Mouse (Mus musculus) hindbrain, embryonic 11.5 days (tissue): ENCODE measurements around the gene Synj1. TPM values are rescaled to one million over a fixed set of nuclear protein-coding genes. Genes with fewer than 3 reads are reported as not detected.
A peak's percentile ranks its signal among the peaks of the same experiment; 100 is the strongest.

Experiments
- ATAC-seq: fragments of 200-750 bp; cut with Nextera tagmentation; 2 replicates; pipeline ENCODE4 v1.8.0; 2017; ENCODE audit warnings: mild to moderate bottlenecking, moderate TSS enrichment, moderate library complexity; ENCODE audit not compliant: low FRiP score
- DNase-seq: peaks from one replicate; pipeline ENCODE4 v3.0.0-alpha.2; 2015; ENCODE audit warnings: low spot score
- H3K27ac ChIP-seq: fragments of 300-500 bp; sonication (generic); 2 replicates; pipeline ENCODE4 v1.5.1; 2014; ENCODE audit warnings: mild to moderate bottlenecking, low read depth, low read length
- H3K27me3 ChIP-seq: fragments of 300-500 bp; sonication (generic); 2 replicates; pipeline ENCODE4 v1.6.1; 2014; ENCODE audit warnings: mild to moderate bottlenecking, low read length, moderate library complexity, mixed read lengths; ENCODE audit not compliant: control insufficient read depth, insufficient read depth
- H3K36me3 ChIP-seq: fragments of 300-500 bp; sonication (generic); 2 replicates; pipeline ENCODE4 v1.6.1; 2014; ENCODE audit warnings: mild to moderate bottlenecking, low read length, moderate library complexity, mixed read lengths; ENCODE audit not compliant: control insufficient read depth, insufficient read depth
- H3K4me1 ChIP-seq: fragments of 300-500 bp; sonication (generic); replicated peaks from 2 replicates; pipeline ENCODE4 v1.6.1; 2014; ENCODE audit warnings: low read length, mixed read lengths; ENCODE audit not compliant: control insufficient read depth, insufficient read depth
- H3K4me2 ChIP-seq: fragments of 300-500 bp; sonication (generic); replicated peaks from 2 replicates; pipeline ENCODE4 v1.6.1; 2014; ENCODE audit warnings: mild to moderate bottlenecking, low read depth, low read length
- H3K4me3 ChIP-seq: fragments of 300-500 bp; sonication (generic); 2 replicates; pipeline ENCODE4 v1.5.1; 2014; ENCODE audit warnings: low read depth, low read length
- H3K9ac ChIP-seq: fragments of 300-500 bp; sonication (generic); 2 replicates; pipeline ENCODE4 v1.6.1; 2014; ENCODE audit warnings: low read depth, low read length
- H3K9me3 ChIP-seq: fragments of 300-500 bp; sonication (generic); 2 replicates; pipeline ENCODE4 v1.6.1; 2016; ENCODE audit warnings: low read length; ENCODE audit not compliant: control insufficient read depth
- WGBS: fragments of 180-500 bp; shearing (Covaris S2); extraction: QIAGEN DNeasy Blood & Tissue Kit; methylation state at CpG from one replicate; pipeline ENCODE4 v1.1.7; 2014; 5-methylcytosine and 5-hydroxymethylcytosine counted together
- polyA plus RNA-seq: library from polyadenylated mRNA; unstranded; fragments of >200 nt; fragmentation: Nextera tagmentation; extraction: Ambion mirVana; gene quantifications from 2 replicates; pipeline ENCODE4 v1.2.1, GENCODE M21; 2014

Synj1 gene
- polyA plus RNA-seq, 1 experiment from 2014 or later, result 30.5 TPM

DNA sequence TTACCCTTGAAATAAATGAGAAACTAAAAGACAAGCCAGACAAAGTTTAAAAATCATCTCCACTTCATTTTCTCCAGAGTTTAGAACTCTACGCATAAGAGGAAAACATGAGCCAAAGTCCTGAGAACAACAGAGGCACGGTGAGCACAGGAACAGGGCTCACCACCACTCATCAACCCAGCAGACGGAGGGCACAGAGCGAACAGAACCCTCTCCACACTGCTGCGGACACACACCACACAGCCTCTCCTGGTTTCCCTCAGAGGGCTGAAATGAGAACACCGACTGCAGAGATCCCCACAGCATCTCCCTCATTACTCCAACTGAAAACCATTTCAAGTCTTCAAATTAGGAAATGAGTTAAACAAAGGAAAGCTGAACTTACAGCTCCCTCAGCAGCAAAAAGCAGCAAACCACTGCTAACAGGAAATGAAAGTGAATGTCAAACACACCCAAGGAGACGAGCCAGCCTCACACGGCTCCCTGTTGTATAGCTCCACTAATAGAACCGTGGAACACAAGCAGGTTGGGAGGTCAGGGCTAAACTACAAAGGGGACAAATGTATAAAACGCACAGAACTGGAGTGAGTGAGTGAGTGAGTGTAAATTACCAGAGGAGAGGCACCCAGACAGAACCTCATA is 9.9 kb upstream of the Synj1 start:
- H3K36me3 ChIP-seq, result peaks cover 30% of the 10 kb centered on the region
- H3K4me3 ChIP-seq, result no peak overlapping the region
- H3K27me3 ChIP-seq, result no peaks in the 10 kb centered on the region
- H3K4me1 ChIP-seq, result no peaks in the 10 kb centered on the region
- DNase-seq, result no peak
- H3K27ac ChIP-seq, result no peak overlapping the region
- no peak overlapping the region for H3K4me2 ChIP-seq
- H3K9me3 ChIP-seq, result no peaks in the 10 kb centered on the region
- no peak overlapping the region for H3K9ac ChIP-seq
- no peak for ATAC-seq
- 94% methylated on average over 10 of the region's 10 CpGs for WGBS

DNA sequence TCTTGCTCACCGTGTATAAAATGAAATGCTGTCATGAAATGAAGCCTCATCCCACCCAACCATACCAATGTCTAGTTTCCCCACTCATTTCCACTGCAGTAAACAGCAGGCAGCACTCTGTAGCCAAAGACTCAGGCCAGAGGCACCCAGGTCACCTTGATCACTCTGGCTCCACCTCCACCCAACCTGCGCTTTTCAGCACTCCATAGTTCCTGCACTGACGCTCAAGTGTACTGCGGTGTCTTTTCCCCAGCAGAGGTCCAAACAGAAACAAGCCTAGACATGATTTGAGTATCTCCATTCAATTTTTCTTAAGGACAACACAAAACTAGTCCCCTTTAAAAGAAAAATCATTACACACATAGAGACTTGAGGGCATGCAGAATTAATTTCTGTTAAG is 8.4 kb upstream of the Synj1 start:
- Histone ChIP-seq H3K4me3 (no peak overlapping the region), H3K4me2 (no peak overlapping the region), H3K9me3 (no peaks in the 10 kb centered on the region), H3K36me3 (peaks cover 21% of the 10 kb centered on the region), H3K27ac (no peak overlapping the region), H3K4me1 (no peaks in the 10 kb centered on the region), H3K27me3 (no peaks in the 10 kb centered on the region), H3K9ac (no peak overlapping the region)
- WGBS, result 93% methylated on average over 4 of the region's 4 CpGs
- DNase-seq (no peak), ATAC-seq (no peak)

DNA sequence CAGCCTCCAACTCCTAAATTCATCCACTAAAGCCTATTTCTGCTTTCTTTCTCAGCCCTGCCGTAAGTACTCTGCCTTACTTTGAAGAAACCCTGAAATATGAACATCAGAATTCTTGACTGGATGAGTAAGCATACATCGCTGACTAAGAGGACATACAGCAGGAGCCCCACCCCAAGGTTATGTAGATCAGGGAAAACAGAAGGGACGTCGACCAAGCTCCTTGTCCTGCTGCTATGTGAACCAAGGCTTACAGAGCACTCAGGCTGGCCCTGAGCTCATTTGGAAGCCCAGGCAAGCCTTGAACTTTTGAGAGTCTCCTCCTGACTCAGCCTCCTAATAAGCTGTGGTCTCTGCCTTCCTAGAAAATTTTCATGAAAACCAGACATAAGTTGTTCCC is 4.7 kb upstream of the Synj1 start:
- DNase-seq (no peak), ATAC-seq (no peak)
- peaks cover 10% of the 10 kb centered on the region; the same call in 1 of the 2 replicates for H3K36me3 ChIP-seq
- no peak overlapping the region for H3K4me3 ChIP-seq
- no peak overlapping the region for H3K27ac ChIP-seq
- no peaks in the 10 kb centered on the region for H3K27me3 ChIP-seq
- H3K9ac ChIP-seq, result no peak overlapping the region
- WGBS, result 86% methylated on average over 4 of the region's 4 CpGs
- no peak overlapping the region for H3K4me2 ChIP-seq
- no peaks in the 10 kb centered on the region for H3K4me1 ChIP-seq
- no peaks in the 10 kb centered on the region for H3K9me3 ChIP-seq

DNA sequence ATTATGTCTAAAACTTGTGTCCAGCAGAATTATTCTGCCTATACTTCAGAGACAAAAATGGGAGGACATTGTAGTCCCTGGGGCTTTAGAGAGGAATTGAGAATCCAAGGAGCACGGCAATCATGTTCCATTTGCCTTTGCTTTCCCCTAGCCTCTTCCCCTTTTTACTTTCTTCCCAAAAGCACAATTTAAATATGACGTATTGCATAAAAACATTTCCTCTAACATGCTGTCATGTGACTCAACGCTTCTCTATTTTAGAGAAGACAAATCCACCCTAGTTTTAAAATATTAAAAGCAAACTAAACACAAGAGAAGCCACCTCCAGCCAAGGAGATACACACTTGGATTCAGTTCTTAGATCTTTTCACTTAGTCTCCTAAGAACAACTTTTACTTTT is 739 bp upstream of the Synj1 start:
- WGBS, result 53% methylated on average over 3 of the region's 3 CpGs
- no peak for ATAC-seq
- no peaks in the 10 kb centered on the region for H3K4me1 ChIP-seq
- no peaks in the 10 kb centered on the region for H3K9me3 ChIP-seq
- peak overlapping the region; percentile 81 for H3K9ac ChIP-seq
- peak overlapping the region; percentile 86 for H3K27ac ChIP-seq
- H3K4me3 ChIP-seq, result peak overlapping the region; percentile 91
- H3K4me2 ChIP-seq, result peak overlapping the region; percentile 69
- no peak for DNase-seq
- H3K27me3 ChIP-seq, result no peaks in the 10 kb centered on the region
- H3K36me3 ChIP-seq, result 0 out of 2 replicates have a peak, but pooled peaks cover 7% of the 10 kb centered on the region

DNA sequence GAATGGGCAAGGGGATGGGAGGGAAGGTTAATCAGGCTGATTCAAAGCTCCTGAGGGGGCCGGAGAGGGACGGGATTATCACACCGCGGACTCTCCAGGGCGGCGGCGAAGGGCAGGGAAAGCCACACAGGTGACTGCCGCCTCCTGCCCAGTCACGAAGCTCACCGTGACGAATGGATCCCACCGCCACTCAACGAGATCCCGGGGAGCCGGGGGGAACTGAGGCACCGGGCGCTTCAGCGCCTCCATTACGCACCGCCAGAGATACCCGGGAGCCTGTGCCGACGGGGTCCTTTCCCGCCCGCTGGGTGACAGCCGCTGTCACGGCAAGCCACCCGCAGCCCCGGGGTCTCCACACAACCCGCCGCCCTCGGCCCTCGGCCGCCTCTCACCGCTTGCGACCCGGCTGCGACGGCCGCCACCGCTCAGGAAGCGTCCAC is 507 bp downstream of the Synj1 start:
- Histone ChIP-seq H3K27ac (peak overlapping the region; percentile 86), H3K9ac (peak overlapping the region; percentile 81), H3K27me3 (no peaks in the 10 kb centered on the region), H3K9me3 (no peaks in the 10 kb centered on the region), H3K36me3 (0 out of 2 replicates have a peak, but pooled peaks cover 5% of the 10 kb centered on the region), H3K4me2 (peak overlapping the region; percentile 69), H3K4me1 (no peaks in the 10 kb centered on the region), H3K4me3 (peak overlapping the region; percentile 91)
- ATAC-seq (peak; percentile 64; the same call in 1 of the 2 replicates), DNase-seq (no peak)
- WGBS, result under 1% methylated on average over 37 of the region's 42 CpGs

DNA sequence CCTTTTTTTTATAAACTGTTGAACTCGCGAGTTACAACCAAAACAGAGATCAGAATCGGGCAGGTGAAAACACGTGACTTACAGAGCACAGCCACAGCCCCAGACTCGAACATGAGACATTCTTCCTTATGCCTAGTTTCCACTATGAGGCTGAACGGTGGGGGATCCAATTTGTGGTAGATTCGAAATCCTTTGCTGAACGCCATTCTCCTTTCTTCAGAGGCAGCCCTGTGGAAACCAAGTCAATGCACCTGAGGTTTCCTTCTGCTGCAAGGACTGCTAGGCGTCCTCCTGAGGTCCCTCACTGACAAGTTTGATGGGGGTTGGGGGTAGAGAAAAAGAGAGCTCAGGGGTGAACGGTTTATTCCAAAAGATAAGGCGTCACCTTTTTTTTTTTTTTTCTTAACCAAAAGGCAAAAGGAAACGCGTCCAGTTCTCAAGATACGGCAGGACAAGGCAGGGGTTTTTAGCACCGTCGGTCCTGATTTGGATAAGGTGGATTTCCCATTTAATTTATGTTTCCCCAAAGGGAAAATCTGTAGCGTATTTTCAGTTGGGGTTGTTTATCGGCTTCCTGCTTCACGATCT is 1.1 kb downstream of the Synj1 start:
- Histone ChIP-seq H3K4me1 (no peaks in the 10 kb centered on the region), H3K27me3 (no peaks in the 10 kb centered on the region), H3K4me3 (peak overlapping the region; percentile 91), H3K9ac (peak overlapping the region; percentile 81), H3K4me2 (peak overlapping the region; percentile 69), H3K27ac (peak overlapping the region; percentile 86; the same call in 1 of the 2 replicates), H3K9me3 (no peaks in the 10 kb centered on the region), H3K36me3 (0 out of 2 replicates have a peak, but pooled peaks cover 4% of the 10 kb centered on the region)
- WGBS, result under 1% methylated on average over 19 of the region's 19 CpGs
- peak; percentile 37 for DNase-seq
- no peak for ATAC-seq

DNA sequence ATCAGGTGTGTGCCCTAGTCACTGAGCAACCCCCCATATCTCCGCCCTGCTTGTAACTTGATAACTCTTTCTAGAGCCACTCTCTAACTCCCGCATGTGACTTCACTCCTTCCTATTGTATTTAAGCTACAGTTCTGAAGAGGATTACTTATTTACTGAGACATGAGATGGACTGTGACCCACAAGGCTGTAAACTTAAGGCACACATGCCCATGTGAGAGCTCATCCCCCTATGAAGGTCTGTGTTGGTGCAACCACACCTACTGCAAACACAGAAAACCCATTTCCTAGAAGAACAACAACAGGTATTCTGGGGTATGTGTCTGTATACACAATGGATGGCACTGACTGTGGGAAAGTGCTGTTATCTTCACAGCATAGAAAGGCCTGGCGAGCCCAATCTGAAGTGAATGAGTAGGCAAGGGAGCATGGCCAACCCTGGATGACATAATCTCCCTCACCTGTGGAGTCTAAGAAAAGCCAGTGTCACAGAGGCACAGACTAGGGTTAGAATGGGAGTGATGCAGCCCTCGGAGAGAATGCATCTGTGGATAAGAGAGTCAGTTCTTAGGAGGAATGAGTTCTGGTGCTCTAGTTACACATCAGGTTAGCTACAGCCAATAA is 6.1 kb downstream of the Synj1 start:
- WGBS, result 92% methylated on average over 4 of the region's 4 CpGs
- Histone ChIP-seq H3K4me1 (no peaks in the 10 kb centered on the region), H3K4me3 (no peak overlapping the region), H3K9ac (no peak overlapping the region), H3K36me3 (no peaks in the 10 kb centered on the region), H3K9me3 (no peaks in the 10 kb centered on the region), H3K27ac (no peak overlapping the region), H3K27me3 (no peaks in the 10 kb centered on the region), H3K4me2 (no peak overlapping the region)
- no peak for DNase-seq
- no peak for ATAC-seq

DNA sequence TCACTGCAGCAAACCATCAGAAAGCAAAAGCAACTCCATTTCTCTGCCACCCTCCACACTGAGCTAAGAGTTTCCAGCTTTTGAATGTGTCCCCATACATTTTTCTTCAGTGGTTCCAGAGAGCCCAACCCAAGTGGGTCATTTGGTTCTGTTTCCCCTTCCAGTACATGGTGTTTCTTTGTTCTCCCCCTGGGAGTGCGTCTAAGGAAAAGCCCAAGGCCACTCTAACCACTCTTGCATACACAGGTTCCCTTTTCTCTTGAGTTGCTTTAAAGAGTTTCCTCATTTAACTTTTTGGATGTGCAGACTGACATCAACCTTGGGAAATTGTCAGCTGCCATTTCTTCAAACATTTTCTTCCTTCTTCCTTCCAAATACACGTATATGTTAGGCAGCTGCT is 10.0 kb downstream of the Synj1 start:
- Histone ChIP-seq H3K27me3 (no peaks in the 10 kb centered on the region), H3K9ac (no peak overlapping the region), H3K4me2 (no peak overlapping the region), H3K27ac (no peak overlapping the region), H3K4me3 (no peak overlapping the region), H3K36me3 (no peaks in the 10 kb centered on the region), H3K9me3 (no peaks in the 10 kb centered on the region), H3K4me1 (no peaks in the 10 kb centered on the region)
- DNase-seq (no peak), ATAC-seq (no peak)
- WGBS, result 96% methylated on average over 2 of the region's 2 CpGs
